Mouse (Mus musculus): ENCODE measurements at regions not wholly inside any gene's neighbourhood (a gene's known extent, or its start where the extent isn't known, plus 50 kb on each side); places are given as distances from the start of the nearest gene placed in this dataset.
A peak's percentile ranks its signal among the peaks of the same experiment; 100 is the strongest.
"Not testable (repeated sequence)": the region's sequence is repeated elsewhere in the genome, so short reads cannot be mapped to it uniquely, and the experiment has no call there.

GRCm38 (mm10) chr8:126877039-126877365, 68.6 kb downstream of the Tomm20 start:
- no peak for DNase-seq (ENCODE audit: low read depth)

GRCm38 (mm10) chr8:126876300-126877038, 69.2 kb downstream of the Tomm20 start:
- peak; percentile 66 for DNase-seq (ENCODE audit: low read depth)

GRCm38 (mm10) chr8:126875491-126876155, 70.0 kb downstream of the Tomm20 start:
- DNase-seq (ENCODE audit: low read depth) = no peak

GRCm38 (mm10) chr8:126874846-126875245, 70.8 kb downstream of the Tomm20 start:
- no peak for DNase-seq (ENCODE audit: low read depth)

GRCm38 (mm10) chr8:126874126-126874730, 71.4 kb downstream of the Tomm20 start:
- no peak for DNase-seq (ENCODE audit: low read depth)

- DNase-seq (ENCODE audit: low read depth) = no peak
These were observed 72.3 kb downstream of the Tomm20 start for GRCm38 (mm10) chr8:126873306-126873705.

- DNase-seq (ENCODE audit: low read depth) = no peak
These were observed 73.1 kb downstream of the Tomm20 start for GRCm38 (mm10) chr8:126872574-126872973.

GRCm38 (mm10) chr8:126872133-126872532, 73.5 kb downstream of the Tomm20 start:
- no peak for DNase-seq (ENCODE audit: low read depth)

- DNase-seq (ENCODE audit: low read depth) = no peak
These were observed 76.2 kb downstream of the Tomm20 start for GRCm38 (mm10) chr8:126869464-126869850.

GRCm38 (mm10) chr8:126868831-126869463, 76.7 kb downstream of the Tomm20 start:
- DNase-seq (ENCODE audit: low read depth) = no peak

- DNase-seq (ENCODE audit: low read depth) = no peak
These were observed 78.3 kb downstream of the Tomm20 start for GRCm38 (mm10) chr8:126867121-126867988.

GRCm38 (mm10) chr8:126864314-126864948, 81.2 kb downstream of the Tomm20 start:
- DNase-seq (ENCODE audit: low read depth) = no peak

- DNase-seq (ENCODE audit: low read depth) = not testable (repeated sequence)
These were observed 82.0 kb downstream of the Tomm20 start for GRCm38 (mm10) chr8:126863661-126864060.

- no peak for DNase-seq (ENCODE audit: low read depth)
These were observed 83.9 kb downstream of the Tomm20 start for GRCm38 (mm10) chr8:126861754-126862153.

- DNase-seq (ENCODE audit: low read depth) = no peak
These were observed 85.0 kb downstream of the Tomm20 start for GRCm38 (mm10) chr8:126860630-126861029.

GRCm38 (mm10) chr8:126859706-126860424, 85.8 kb downstream of the Tomm20 start:
- DNase-seq (ENCODE audit: low read depth) = no peak

- no peak for DNase-seq (ENCODE audit: low read depth)
These were observed 88.1 kb downstream of the Tomm20 start for GRCm38 (mm10) chr8:126857307-126858203.

GRCm38 (mm10) chr8:126855914-126856313, 89.7 kb downstream of the Tomm20 start:
- DNase-seq (ENCODE audit: low read depth) = no peak

GRCm38 (mm10) chr8:126855056-126855609, 90.5 kb downstream of the Tomm20 start:
- no peak for DNase-seq (ENCODE audit: low read depth)
